Mouse (Mus musculus): ENCODE measurements around the gene Olfr1278. TPM values are rescaled to one million over a fixed set of nuclear protein-coding genes. Genes with fewer than 3 reads are reported as not detected.
"Not testable (repeated sequence)": the region's sequence is repeated elsewhere in the genome, so short reads cannot be mapped to it uniquely, and the experiment has no call there.

Olfr1278 gene
- total RNA-seq (2021) = not detected
- long read RNA-seq, experiment 1 = 0 reads
- long read RNA-seq, experiment 2 = 0 reads

- intact Hi-C loops (cut with DNase I) = no loop called here
- TF ChIP-seq CTCF (IDR thresholded peaks at IDR 0.05) = no peak
- Histone ChIP-seq H3K27ac (no peak within 1 kb of the TSS), H3K4me3 (no peak within 1 kb of the TSS)
- no peak for DNase-seq (ENCODE audit: extremely low spot score in 1 of 2, low spot score in 2 of 2)
These were observed at the start of gene Olfr1278 for GRCm38 (mm10) chr2:111289836-111290235. Olfr1278 (plus strand) TSS chr2:111290136.

GRCm38 (mm10) chr2:111254216-111254615 lies 35.7 kb upstream of the Olfr1278 start, which contains the start of gene Olfr1276:
Olfr1276 (plus strand) TSS chr2:111254516.
- no peak within 1 kb of the TSS for H3K4me3 ChIP-seq
- DNase-seq (ENCODE audit: extremely low spot score in 1 of 2, low spot score in 2 of 2) = no peak
- TF ChIP-seq CTCF (IDR thresholded peaks at IDR 0.05) = no peak
- H3K27ac ChIP-seq = no peak within 1 kb of the TSS
- intact Hi-C loops (cut with DNase I) = no loop called here

GRCm38 (mm10) chr2:111274006-111274405 lies 15.9 kb upstream of the Olfr1278 start, which contains the start of gene Olfr1277:
Olfr1277 (minus strand) TSS chr2:111274106.
- no peak within 1 kb of the TSS for H3K4me3 ChIP-seq
- TF ChIP-seq CTCF (IDR thresholded peaks at IDR 0.05) = no peak
- DNase-seq (ENCODE audit: extremely low spot score in 1 of 2, low spot score in 2 of 2) = no peak
- intact Hi-C loops (cut with DNase I) = no loop called here
- no peak within 1 kb of the TSS for H3K27ac ChIP-seq

GRCm38 (mm10) chr2:111298541-111298940 lies 8.6 kb downstream of the Olfr1278 start:
- TF ChIP-seq CTCF (IDR thresholded peaks at IDR 0.05) = no peak
- no peak overlapping the region for H3K4me3 ChIP-seq
- H3K27ac ChIP-seq = no peak overlapping the region
- DNase-seq (ENCODE audit: extremely low spot score in 1 of 2, low spot score in 2 of 2) = no peak
- intact Hi-C loops (cut with DNase I) = no loop called here

- Histone ChIP-seq H3K27ac (no peak within 1 kb of the TSS), H3K4me3 (no peak within 1 kb of the TSS)
- DNase-seq (ENCODE audit: extremely low spot score in 1 of 2, low spot score in 2 of 2) = no peak
- TF ChIP-seq CTCF (IDR thresholded peaks at IDR 0.05) = no peak
- intact Hi-C loops (cut with DNase I) = no loop called here
These were observed 10.4 kb downstream of the Olfr1278 start, which contains the start of gene Olfr1279 for GRCm38 (mm10) chr2:111300374-111300773. Olfr1279 (plus strand) TSS chr2:111300635.

GRCm38 (mm10) chr2:111313717-111314116 lies 23.8 kb downstream of the Olfr1278 start, which contains the start of gene Olfr1280:
Olfr1280 (plus strand) TSS chr2:111314017.
- Histone ChIP-seq H3K27ac (no peak within 1 kb of the TSS), H3K4me3 (no peak within 1 kb of the TSS)
- intact Hi-C loops (cut with DNase I) = no loop called here
- no peak for TF ChIP-seq CTCF (IDR thresholded peaks at IDR 0.05)
- no peak for DNase-seq (ENCODE audit: extremely low spot score in 1 of 2, low spot score in 2 of 2)

GRCm38 (mm10) chr2:111326220-111326619 lies 36.3 kb downstream of the Olfr1278 start, which contains the start of gene Olfr1281:
Olfr1281 (plus strand) TSS chr2:111326520.
- DNase-seq (ENCODE audit: extremely low spot score in 1 of 2, low spot score in 2 of 2) = no peak
- intact Hi-C loops (cut with DNase I) = no loop called here
- no peak within 1 kb of the TSS for H3K4me3 ChIP-seq
- TF ChIP-seq CTCF (IDR thresholded peaks at IDR 0.05) = no peak
- H3K27ac ChIP-seq = no peak within 1 kb of the TSS

- intact Hi-C loops (cut with DNase I); H3K27ac ChIP-seq; H3K4me3 ChIP-seq; DNase-seq (ENCODE audit: extremely low spot score in 1 of 2, low spot score in 2 of 2): not testable (repeated sequence)
These were observed 43.8 kb downstream of the Olfr1278 start for GRCm38 (mm10) chr2:111333721-111334120.

- Histone ChIP-seq H3K27ac (no peak within 1 kb of the TSS), H3K4me3 (no peak within 1 kb of the TSS)
- DNase-seq (ENCODE audit: extremely low spot score in 1 of 2, low spot score in 2 of 2) = no peak
- intact Hi-C loops (cut with DNase I) = no loop called here
- TF ChIP-seq CTCF (IDR thresholded peaks at IDR 0.05) = no peak
These were observed 46.0 kb downstream of the Olfr1278 start, which contains the start of gene Olfr1282 for GRCm38 (mm10) chr2:111335976-111336375. Olfr1282 (minus strand) TSS chr2:111336076.

Other genes starting within 250 kb of the Olfr1278 start
- gene Gm13941, start 184.2 kb upstream of the Olfr1278 start, total RNA-seq (2021) = not detected
- gene Gm15130, start 137.2 kb upstream of the Olfr1278 start, total RNA-seq (2021) = not detected
- not detected for gene 4930430A15Rik, start 60.5 kb upstream of the Olfr1278 start, total RNA-seq (2021)
- gene Olfr1275, start 54.9 kb upstream of the Olfr1278 start, total RNA-seq (2021) = not detected
- not detected for gene Olfr1276, start 35.6 kb upstream of the Olfr1278 start, total RNA-seq (2021)
- gene Olfr1277, start 16.0 kb upstream of the Olfr1278 start, total RNA-seq (2021) = not detected
- not detected for gene Olfr1279, start 10.5 kb downstream of the Olfr1278 start, total RNA-seq (2021)
- gene Olfr1280, start 23.9 kb downstream of the Olfr1278 start, total RNA-seq (2021) = not detected
- gene Olfr1281, start 36.4 kb downstream of the Olfr1278 start, total RNA-seq (2021) = not detected
- not detected for gene Olfr1282, start 45.9 kb downstream of the Olfr1278 start, total RNA-seq (2021)
- gene Olfr1283, start 76.7 kb downstream of the Olfr1278 start, total RNA-seq (2021) = not detected
- gene Olfr1284, start 85.4 kb downstream of the Olfr1278 start, total RNA-seq (2021) = not detected
- not detected for gene Olfr1286, start 133.0 kb downstream of the Olfr1278 start, total RNA-seq (2021)
- not detected for gene Olfr1287, start 159.0 kb downstream of the Olfr1278 start, total RNA-seq (2021)
- not detected for gene Olfr1288, start 184.0 kb downstream of the Olfr1278 start, total RNA-seq (2021)
- not detected for gene Olfr1289, start 190.7 kb downstream of the Olfr1278 start, total RNA-seq (2021)
- not detected for gene Olfr1290, start 203.7 kb downstream of the Olfr1278 start, total RNA-seq (2021)
- gene Olfr1291-ps1, start 207.0 kb downstream of the Olfr1278 start, total RNA-seq (2021) = not detected
- gene Olfr1293-ps, start 235.1 kb downstream of the Olfr1278 start, total RNA-seq (2021) = not detected

Measured in left cerebral cortex, adult 2 months (tissue).